Mouse (Mus musculus): ENCODE measurements around the gene Fastkd5.
"Not testable (repeated sequence)": the region's sequence is repeated elsewhere in the genome, so short reads cannot be mapped to it uniquely, and the experiment has no call there.

Gene Fastkd5

GRCm38 (mm10) chr2:130629839-130630203 lies at the start of gene Fastkd5, which contains the start of gene Ubox5:
Gene Fastkd5 (minus strand): TSS chr2:130630027.
Gene Ubox5 (minus strand): TSS chr2:130630038.
- peak; percentile 86 for DNase-seq (ENCODE audit: low spot score)

- no peak for DNase-seq (ENCODE audit: low spot score)
These were observed 49.3 kb upstream of the Fastkd5 start for GRCm38 (mm10) chr2:130679154-130679553.

- DNase-seq (ENCODE audit: low spot score) = no peak
These were observed 47.4 kb upstream of the Fastkd5 start for GRCm38 (mm10) chr2:130677211-130677610.

- peak; percentile 40 for DNase-seq (ENCODE audit: low spot score)
These were observed 37.7 kb upstream of the Fastkd5 start, which contains the start of gene Itpa for GRCm38 (mm10) chr2:130667559-130667958. Gene Itpa (plus strand): TSS chr2:130667610.

- DNase-seq (ENCODE audit: low spot score) = peak; percentile 92
These were observed 34.4 kb upstream of the Fastkd5 start, which contains the start of gene Ddrgk1 for GRCm38 (mm10) chr2:130664102-130664701. Gene Ddrgk1 (minus strand): TSS chr2:130664659.

- no peak for DNase-seq (ENCODE audit: low spot score)
These were observed 33.5 kb upstream of the Fastkd5 start for GRCm38 (mm10) chr2:130663342-130663741.

- no peak for DNase-seq (ENCODE audit: low spot score)
These were observed 28.7 kb upstream of the Fastkd5 start for GRCm38 (mm10) chr2:130658530-130658929.

- DNase-seq (ENCODE audit: low spot score) = peak; percentile 68
These were observed 27.7 kb upstream of the Fastkd5 start for GRCm38 (mm10) chr2:130657541-130657940.

GRCm38 (mm10) chr2:130656536-130656935 lies 26.7 kb upstream of the Fastkd5 start:
- no peak for DNase-seq (ENCODE audit: low spot score)

GRCm38 (mm10) chr2:130655660-130656339 lies 26.0 kb upstream of the Fastkd5 start:
- DNase-seq (ENCODE audit: low spot score) = no peak

GRCm38 (mm10) chr2:130653760-130654159 lies 23.9 kb upstream of the Fastkd5 start:
- DNase-seq (ENCODE audit: low spot score) = no peak

GRCm38 (mm10) chr2:130653303-130653702 lies 23.5 kb upstream of the Fastkd5 start:
- no peak for DNase-seq (ENCODE audit: low spot score)

- DNase-seq (ENCODE audit: low spot score) = not testable (repeated sequence)
These were observed 19.2 kb upstream of the Fastkd5 start for GRCm38 (mm10) chr2:130649028-130649427.

GRCm38 (mm10) chr2:130645198-130645597 lies 15.4 kb upstream of the Fastkd5 start:
- no peak for DNase-seq (ENCODE audit: low spot score)

GRCm38 (mm10) chr2:130642684-130643369 lies 13.0 kb upstream of the Fastkd5 start, which contains the start of gene Lzts3:
Gene Lzts3 (minus strand): TSS chr2:130642803.
- peak; percentile 64 for DNase-seq (ENCODE audit: low spot score)

GRCm38 (mm10) chr2:130642197-130642660 lies 12.4 kb upstream of the Fastkd5 start:
- DNase-seq (ENCODE audit: low spot score) = no peak

- DNase-seq (ENCODE audit: low spot score) = no peak
These were observed 11.7 kb upstream of the Fastkd5 start for GRCm38 (mm10) chr2:130641351-130642025.

GRCm38 (mm10) chr2:130639276-130639675 lies 9.4 kb upstream of the Fastkd5 start:
- DNase-seq (ENCODE audit: low spot score) = no peak

- no peak for DNase-seq (ENCODE audit: low spot score)
These were observed 8.3 kb upstream of the Fastkd5 start for GRCm38 (mm10) chr2:130638101-130638611.

- no peak for DNase-seq (ENCODE audit: low spot score)
These were observed 6.0 kb upstream of the Fastkd5 start for GRCm38 (mm10) chr2:130635847-130636246.

GRCm38 (mm10) chr2:130634739-130635411 lies 5.0 kb upstream of the Fastkd5 start:
- no peak for DNase-seq (ENCODE audit: low spot score)
